Mouse (Mus musculus): Measurements from ENCODE around the gene Psma2.

The Psma2 gene

DNA sequence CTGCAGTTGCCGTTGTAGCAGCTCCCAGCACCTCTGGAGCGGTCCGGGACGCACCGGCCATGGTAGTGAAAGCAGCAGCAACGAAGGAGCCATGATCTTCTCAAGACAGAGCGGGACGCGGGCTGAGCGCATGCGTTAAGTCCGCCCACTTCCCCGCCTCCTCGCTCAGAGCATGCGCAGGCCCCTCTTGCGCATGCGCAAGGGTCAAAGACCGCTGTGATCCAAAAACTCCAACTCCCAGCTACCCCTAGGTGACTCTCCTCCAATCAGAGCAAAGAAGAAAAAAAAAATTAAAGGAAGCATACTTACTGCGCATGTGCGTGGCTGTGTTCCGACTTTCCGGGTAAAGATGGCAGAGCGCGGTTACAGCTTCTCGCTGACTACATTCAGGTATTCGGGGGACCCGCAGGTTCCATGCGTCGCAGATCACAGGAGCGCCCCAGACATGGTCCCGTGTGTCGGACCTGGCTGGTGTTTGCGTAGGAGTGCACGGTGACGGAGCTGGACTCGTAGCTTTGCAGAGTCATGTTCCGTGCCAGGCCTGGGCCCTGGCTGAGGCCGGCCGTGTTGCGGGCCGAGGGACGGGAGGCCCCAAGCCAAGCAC, at the start of gene Psma2, which contains the start of gene Mrpl32:
TSS of gene Psma2 (plus strand) at position 315 of the 604 bp plus-strand sequence.
TSS of gene Mrpl32 (minus strand) at position 240 of the 604 bp plus-strand sequence.
- CTCF ChIA-PET, result interaction anchor here (1.2 kb wide), 1 partner anchor 15 kb away, joined by 3 read pairs; no protein-coding TSS in a partner anchor

DNA sequence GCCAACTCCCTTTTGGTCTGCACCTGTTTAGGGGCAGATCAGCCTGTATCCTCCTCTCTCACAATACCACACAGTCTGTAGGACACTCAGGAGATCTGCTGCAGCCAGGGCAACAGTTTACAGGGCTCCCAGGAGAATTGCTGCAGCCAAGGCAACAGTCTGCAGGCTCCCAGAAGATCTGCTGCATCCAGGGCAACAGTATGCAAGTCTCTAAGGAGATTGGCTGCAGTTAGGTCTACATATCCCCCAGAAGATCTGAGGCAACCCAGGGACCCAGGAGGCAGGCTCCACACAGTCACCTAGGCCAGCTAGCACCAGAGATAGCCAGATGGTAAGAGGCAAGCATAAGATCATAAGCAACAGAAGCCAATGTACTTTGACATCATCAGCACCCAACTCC, 38.9 kb upstream of the Psma2 start:
- CTCF ChIA-PET, result no interaction called here

DNA sequence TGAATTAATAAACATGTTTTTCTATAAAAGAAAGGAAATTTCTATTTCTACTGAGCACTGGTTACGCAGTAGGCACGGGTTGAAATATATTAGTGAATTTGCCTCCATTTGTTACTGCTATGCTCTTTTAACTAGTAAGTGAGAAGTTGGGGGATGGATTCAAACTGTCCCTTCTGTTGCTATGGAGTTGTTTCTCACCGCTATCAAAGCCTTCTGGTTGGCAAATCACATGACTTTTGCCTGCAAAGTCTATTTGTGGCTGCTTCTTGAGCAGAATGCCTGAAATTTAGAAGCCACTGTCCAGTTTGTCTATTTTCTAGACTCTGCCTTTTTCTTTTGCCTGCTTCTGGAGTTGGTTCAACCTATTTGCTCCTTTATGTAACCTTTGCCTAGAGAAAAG, 32.6 kb upstream of the Psma2 start:
- CTCF ChIA-PET, result no interaction called here

DNA sequence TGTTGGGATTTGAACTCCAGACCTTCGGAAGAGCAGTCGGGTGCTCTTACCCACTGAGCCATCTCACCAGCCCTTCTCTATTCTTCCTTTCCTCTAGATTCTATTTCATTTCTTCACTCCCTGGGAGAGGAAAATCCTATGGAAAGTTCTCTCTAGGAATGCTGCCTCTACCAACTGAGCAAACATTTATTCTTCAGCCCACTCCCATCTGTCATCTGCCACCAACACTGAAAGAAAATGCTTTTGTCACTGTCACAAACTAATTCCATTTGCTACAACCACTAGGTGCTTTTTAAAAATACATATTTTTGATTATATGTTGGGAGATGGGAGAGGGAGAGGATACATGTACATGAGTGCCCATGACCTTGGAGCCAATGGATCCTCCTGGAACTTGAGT, 10.3 kb upstream of the Psma2 start:
- CTCF ChIA-PET, result no interaction called here

DNA sequence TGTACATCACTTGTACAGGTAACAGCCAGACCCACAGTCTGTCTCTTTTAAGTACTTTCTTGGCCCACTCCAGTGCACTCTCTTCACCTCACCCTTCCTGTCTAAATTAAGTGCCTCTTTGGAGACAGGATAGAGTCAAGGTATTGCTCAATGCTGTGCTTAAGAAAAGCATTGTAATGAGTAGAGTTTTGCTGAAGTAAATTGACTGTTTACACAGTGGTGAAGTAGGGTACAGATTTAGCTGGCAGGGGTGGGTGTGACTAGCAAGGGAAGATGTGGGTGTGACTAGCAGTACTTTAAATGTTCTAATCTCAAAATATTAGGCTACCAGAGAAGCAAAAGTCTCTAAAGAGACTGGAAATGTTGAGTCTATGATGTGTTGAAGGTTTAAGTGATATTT, 5.4 kb upstream of the Psma2 start:
- CTCF ChIA-PET, result no interaction called here

DNA sequence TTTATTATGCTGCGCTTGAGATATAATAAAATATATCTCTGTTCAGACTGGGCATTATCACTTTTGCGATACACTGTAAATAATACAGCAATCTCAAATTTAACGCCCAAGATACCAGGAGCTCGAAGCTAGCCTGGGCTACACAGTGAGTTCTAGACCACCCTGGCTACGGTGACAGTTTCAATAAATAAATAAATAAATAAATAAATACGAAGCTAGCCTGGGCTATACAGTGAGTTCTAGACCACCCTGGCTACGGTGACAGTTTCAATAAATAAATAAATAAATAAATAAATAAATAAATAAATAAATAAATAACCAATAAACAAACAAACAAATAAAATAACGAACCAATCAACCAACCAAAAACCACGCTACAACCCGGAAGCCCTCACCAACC, 577 bp upstream of the Psma2 start:
- CTCF ChIA-PET, result no interaction called here

DNA sequence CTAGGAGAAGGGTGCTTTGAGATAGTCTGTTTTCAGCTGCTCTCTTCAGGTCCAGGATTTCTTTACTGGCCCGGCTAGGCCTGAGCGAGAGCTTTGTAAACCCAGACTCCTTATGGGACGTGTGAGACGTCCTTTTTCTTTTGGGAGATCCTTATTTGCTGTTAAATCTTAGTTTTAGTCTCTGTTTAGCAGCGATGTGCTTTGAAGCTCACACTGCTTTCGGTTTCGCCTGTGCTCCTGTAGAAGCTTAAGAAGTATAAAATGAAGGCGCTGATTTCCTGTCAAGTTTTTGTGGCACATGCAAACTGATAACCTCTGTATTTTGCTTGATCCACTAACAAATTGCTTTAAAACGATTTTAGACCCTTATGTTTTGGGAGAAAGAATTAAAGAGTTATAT, 513 bp downstream of the Psma2 start:
- CTCF ChIA-PET, result interaction anchor here (1.2 kb wide), 1 partner anchor 14 kb away, joined by 3 read pairs; no protein-coding TSS in a partner anchor

DNA sequence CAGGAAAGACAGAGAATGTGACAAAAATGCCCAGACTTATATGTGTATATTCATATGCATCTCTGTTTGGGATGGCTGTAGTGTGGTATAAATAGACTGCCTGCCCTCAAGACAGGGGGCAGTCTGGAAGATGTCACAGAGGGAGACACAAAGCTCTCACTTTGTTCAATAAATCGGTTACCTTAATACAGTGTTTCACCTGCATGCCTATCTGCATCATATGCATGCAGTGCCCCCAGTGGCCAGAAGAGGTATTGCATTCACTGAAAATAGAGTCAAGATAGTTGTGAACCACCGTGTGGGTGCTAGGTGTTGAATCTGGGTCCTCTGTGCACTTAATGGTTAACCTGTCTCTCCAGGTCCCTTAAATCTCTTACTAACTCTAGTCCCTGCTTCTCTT, 5.7 kb downstream of the Psma2 start:
- CTCF ChIA-PET, result interaction anchor here (0.6 kb wide), 1 partner anchor 10 kb away, joined by 3 read pairs; no protein-coding TSS in a partner anchor

DNA sequence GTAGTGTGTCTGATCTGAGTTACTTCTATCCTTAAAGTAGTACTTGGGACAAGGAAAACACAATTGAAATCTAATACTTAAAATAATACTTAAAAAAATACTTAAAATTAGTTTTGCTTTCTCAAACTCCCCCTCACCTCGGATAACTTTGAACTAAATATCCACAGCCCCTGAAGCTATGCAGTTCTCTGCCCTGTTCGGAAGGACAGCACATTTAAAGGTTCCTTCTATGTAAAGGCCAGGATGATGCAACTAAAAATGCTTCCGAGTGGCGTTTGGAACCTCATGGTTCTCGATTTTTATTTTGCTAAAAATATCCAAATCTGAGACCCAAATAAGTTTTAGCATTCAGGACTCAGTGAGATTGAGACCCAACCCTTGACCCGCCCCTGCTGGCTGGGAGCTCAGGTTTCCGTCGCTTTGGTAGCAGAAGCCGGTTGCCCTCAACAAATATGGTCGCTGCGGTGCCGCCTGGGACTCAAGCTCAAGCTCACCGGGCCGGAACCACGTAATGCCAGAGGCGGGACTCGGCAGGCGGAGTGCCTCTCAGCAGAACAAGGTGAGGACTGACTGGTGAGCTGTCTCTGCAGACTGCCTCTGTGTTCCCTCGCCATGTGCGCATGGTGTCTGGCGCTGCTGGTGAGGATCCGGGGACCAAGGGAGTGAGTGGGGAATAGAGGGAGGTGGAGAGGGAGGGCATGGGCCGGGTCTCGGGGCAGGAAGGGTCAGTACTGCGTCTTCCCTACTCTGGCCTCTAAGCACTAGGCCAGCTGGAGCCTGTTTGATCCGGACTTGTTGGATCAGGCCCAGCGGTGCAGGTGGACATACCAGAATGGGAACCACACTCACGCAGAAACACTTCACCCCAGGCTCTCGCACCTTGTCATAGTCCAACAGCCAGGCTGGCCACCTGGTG, 16.9 kb downstream of the Psma2 start, which contains the start of gene AW209491:
TSS of gene AW209491 (plus strand) at position 429 of the 916 bp plus-strand sequence.
- CTCF ChIA-PET, result interaction anchor here (0.7 kb wide), 1 partner anchor 16 kb away, joined by 4 read pairs; no protein-coding TSS in a partner anchor

DNA sequence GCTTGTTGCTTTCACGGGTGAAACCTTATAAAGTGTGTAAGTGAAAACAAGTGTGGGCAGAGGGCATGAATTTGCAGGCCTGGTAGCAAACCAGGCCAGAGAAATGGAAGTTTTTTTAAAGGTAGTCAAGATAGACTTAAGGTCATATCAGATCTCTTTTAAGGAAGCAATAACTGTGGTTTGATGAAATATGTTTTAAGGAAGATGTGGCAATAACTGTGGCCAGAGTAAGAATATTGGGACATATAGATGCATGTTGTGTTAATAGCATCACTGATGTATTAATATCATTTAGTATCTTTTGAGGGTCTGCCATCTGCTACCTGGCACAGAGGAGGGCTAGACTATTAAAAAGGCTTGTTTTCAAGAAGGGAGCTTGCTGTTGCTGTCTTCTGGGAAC, 27.0 kb downstream of the Psma2 start:
- CTCF ChIA-PET, result no interaction called here

DNA sequence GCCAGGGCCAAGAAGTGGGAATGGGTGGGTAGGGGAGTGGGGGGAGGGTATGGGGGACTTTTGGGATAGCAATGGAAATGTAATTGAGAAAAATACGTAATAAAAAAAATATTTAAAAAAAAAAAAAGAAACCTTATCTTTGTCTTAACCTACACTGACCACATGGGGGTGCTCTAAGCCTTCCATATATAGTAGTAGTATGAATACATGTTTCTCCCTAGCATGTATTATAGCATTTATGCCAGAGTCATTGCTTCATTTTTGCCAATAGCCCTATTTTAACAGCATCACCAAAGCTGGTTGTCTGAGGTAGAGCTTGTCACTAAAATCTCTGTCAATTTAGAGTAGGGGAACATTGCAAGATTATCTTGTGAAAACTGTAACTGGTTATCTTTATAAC, 36.3 kb downstream of the Psma2 start:
- CTCF ChIA-PET, result interaction anchor here (0.7 kb wide), 1 partner anchor 52 kb away, joined by 4 read pairs; no protein-coding TSS in a partner anchor

DNA sequence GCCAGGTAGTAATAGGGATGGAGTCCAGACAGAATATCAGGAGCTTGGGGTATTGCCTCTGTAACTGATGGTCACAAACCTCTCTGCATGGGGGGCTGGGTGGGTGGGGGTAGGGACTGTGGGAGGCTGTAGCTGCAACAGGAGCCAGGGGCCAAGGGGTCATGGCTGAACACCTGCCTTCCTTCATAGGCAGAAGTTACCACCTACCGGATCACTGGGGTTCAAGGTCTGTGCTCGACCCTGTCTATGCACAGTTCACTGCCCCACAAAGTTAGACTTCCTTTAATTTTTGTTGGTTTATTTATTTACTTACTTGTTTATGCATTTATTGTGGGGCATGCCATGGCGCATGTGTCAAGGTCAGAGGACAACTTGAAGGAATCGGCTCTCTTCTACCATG, 54.1 kb downstream of the Psma2 start:
- CTCF ChIA-PET, result no interaction called here

DNA sequence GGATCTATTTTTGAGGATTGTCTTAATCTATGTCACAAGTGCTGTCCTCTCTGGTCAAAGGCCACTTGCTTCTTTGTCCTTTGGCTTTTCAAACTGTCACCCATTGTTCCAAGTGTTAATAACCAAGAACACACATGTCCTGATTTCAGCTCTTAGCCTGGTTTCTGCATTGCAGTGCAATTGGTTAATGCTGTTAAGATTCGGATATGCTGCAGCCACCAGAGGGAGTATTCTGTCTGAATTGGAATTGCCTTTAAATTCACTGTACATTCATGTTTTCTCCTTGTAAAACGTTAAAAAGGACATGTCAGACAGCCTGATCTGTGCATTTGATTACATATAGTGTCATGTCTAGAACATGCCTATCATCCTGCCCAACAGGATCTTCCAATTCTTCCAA, 57.3 kb downstream of the Psma2 start:
- CTCF ChIA-PET, result no interaction called here

DNA sequence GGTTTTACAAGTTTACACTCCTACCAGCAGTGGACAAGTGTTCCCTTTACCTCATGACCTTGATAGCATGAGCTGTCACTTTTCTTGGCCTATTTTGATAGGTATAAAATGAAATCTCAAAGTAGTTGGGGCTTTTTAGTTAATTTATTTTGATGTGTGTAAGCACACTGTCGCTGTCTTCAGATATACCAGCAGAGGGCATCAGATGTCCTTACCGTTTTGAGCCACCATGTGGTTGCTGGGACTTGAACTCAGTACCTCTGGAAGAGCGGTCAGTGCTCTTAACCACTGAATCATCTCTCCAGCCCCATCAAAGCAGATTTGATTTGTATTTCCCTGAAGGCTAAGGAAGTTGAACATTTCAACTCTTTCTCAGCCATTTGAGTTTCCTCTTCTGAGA, 75.9 kb downstream of the Psma2 start:
- CTCF ChIA-PET, result no interaction called here

DNA sequence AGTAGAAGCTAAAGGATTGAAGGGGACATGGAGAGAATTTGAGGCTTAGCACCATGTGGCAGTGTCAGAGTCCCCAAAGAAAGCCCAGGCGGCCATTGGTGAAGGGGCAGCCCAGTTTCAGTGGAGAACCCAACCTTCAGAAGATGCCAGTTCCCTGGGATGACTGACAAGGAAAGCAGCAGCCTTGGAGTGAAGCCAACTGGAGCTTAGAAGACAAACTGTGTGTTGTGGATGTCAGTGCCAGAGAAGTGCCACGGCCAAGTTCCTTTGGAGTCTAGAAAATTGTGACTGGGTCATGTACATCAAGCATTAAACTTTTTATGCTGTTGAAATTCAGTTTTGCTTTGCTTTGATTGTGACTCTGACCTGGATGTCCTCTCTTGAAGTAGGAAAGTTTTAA, 103.8 kb downstream of the Psma2 start:
- CTCF ChIA-PET, result interaction anchor here (0.6 kb wide), 1 partner anchor 19 kb away, joined by 3 read pairs; no protein-coding TSS in a partner anchor

DNA sequence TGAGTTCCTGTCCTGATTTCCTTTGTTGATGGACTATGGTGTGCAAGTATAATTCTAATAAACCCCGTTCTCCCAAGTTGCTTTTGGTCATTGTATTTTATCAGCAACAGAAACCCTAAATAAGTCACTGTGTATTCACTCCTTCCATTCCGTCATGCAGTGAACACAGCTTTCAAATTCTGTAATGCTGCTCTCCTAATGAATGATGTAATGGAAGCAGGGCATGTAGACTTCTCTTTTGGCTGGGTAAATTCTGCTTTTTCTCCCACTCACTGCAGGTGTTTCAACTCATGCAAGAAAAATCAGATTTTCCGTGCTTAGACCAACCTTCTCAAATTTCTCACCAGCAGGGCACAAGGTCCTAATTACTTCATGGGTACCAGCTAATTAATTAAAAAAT, 104.7 kb downstream of the Psma2 start:
- CTCF ChIA-PET, result no interaction called here

All from spleen, embryonic (tissue).